Mouse (Mus musculus): ENCODE measurements around the gene Keap1. TPM values are rescaled to one million over a fixed set of nuclear protein-coding genes. Genes with fewer than 3 reads are reported as not detected.

Keap1 gene
- polyA plus RNA-seq, 1 experiment from 2014 or later: 49.7 TPM

- POLR2A ChIA-PET: no interaction called here
Observed at GRCm38 (mm10) chr9:21219820-21220219, 19.3 kb downstream of the Keap1 start.

GRCm38 (mm10) chr9:21216050-21216841 lies 22.9 kb downstream of the Keap1 start:
- CTCF ChIA-PET: no interaction called here
- in situ Hi-C loops (cut with MboI; ENCODE audit: low pct_unique_long_range_greater_than_20kb): no loop called here
- POLR2A ChIA-PET: no interaction called here
- no peaks in the 10 kb centered on the region for H3K27me3 ChIP-seq
- DNase-seq (ENCODE audit: low read depth, low spot score) (no peak), ATAC-seq (no peak)
- no peak for TF ChIP-seq CTCF (IDR thresholded peaks at IDR 0.05)

More at GRCm38 (mm10) chr9:21219820-21220219, 19.3 kb downstream of the Keap1 start:
- no peaks in the 10 kb centered on the region for H3K27me3 ChIP-seq
- in situ Hi-C loops (cut with MboI; ENCODE audit: low pct_unique_long_range_greater_than_20kb): no loop called here
- DNase-seq (ENCODE audit: low read depth, low spot score) (no peak), ATAC-seq (no peak)
- CTCF ChIA-PET: interaction anchor here (0.7 to 2.7 kb wide), 20 partner anchors 9 to 102 kb away, joined by 3 to 14 read pairs (median 4); no protein-coding TSS in a partner anchor
- TF ChIP-seq CTCF (IDR thresholded peaks at IDR 0.05): no peak

GRCm38 (mm10) chr9:21213617-21214190 lies 25.5 kb downstream of the Keap1 start:
- DNase-seq (ENCODE audit: low read depth, low spot score) (no peak), ATAC-seq (no peak)
- in situ Hi-C loops (cut with MboI; ENCODE audit: low pct_unique_long_range_greater_than_20kb): no loop called here
- no peak for TF ChIP-seq CTCF (IDR thresholded peaks at IDR 0.05)
- ChIA-PET CTCF (no interaction called here), POLR2A (no interaction called here)
- H3K27me3 ChIP-seq: no peaks in the 10 kb centered on the region

GRCm38 (mm10) chr9:21211624-21212023 lies 27.5 kb downstream of the Keap1 start:
- no peak for TF ChIP-seq CTCF (IDR thresholded peaks at IDR 0.05)
- ATAC-seq: no peak
- no peak for DNase-seq (ENCODE audit: low read depth, low spot score)
- ChIA-PET POLR2A (no interaction called here), CTCF (no interaction called here)
- H3K27me3 ChIP-seq: no peaks in the 10 kb centered on the region
- in situ Hi-C loops (cut with MboI; ENCODE audit: low pct_unique_long_range_greater_than_20kb): no loop called here

- POLR2A ChIA-PET: no interaction called here
- DNase-seq (ENCODE audit: low read depth, low spot score) (no peak), ATAC-seq (no peak)
- in situ Hi-C loops (cut with MboI; ENCODE audit: low pct_unique_long_range_greater_than_20kb): no loop called here
- CTCF ChIA-PET: interaction anchor here (1.6 kb wide), 1 partner anchor 10 kb away, joined by 7 read pairs; no protein-coding TSS in a partner anchor
- no peaks in the 10 kb centered on the region for H3K27me3 ChIP-seq
- no peak for TF ChIP-seq CTCF (IDR thresholded peaks at IDR 0.05)
Observed at GRCm38 (mm10) chr9:21210821-21211220, 28.3 kb downstream of the Keap1 start.

- no peak for TF ChIP-seq CTCF (IDR thresholded peaks at IDR 0.05)
- ChIA-PET POLR2A (no interaction called here), CTCF (no interaction called here)
- no peaks in the 10 kb centered on the region for H3K27me3 ChIP-seq
- ATAC-seq (no peak), DNase-seq (ENCODE audit: low read depth, low spot score) (no peak)
- in situ Hi-C loops (cut with MboI; ENCODE audit: low pct_unique_long_range_greater_than_20kb): no loop called here
Observed at GRCm38 (mm10) chr9:21208626-21209025, 30.5 kb downstream of the Keap1 start.

GRCm38 (mm10) chr9:21206848-21207247 lies 32.3 kb downstream of the Keap1 start:
- H3K27me3 ChIP-seq: no peaks in the 10 kb centered on the region
- CTCF ChIA-PET: interaction anchor here (2.4 kb wide), 1 partner anchor 14 kb away, joined by 9 read pairs; no protein-coding TSS in a partner anchor
- DNase-seq (ENCODE audit: low read depth, low spot score): no peak
- no peak for ATAC-seq
- TF ChIP-seq CTCF (IDR thresholded peaks at IDR 0.05): no peak
- POLR2A ChIA-PET: no interaction called here
- in situ Hi-C loops (cut with MboI; ENCODE audit: low pct_unique_long_range_greater_than_20kb): no loop called here

GRCm38 (mm10) chr9:21204528-21205272 lies 34.5 kb downstream of the Keap1 start:
- ATAC-seq: no peak
- CTCF ChIA-PET: interaction anchor here (2.1 kb wide), 1 partner anchor 16 kb away, joined by 7 read pairs; no protein-coding TSS in a partner anchor
- TF ChIP-seq CTCF (IDR thresholded peaks at IDR 0.05): no peak
- in situ Hi-C loops (cut with MboI; ENCODE audit: low pct_unique_long_range_greater_than_20kb): no loop called here
- no peak for DNase-seq (ENCODE audit: low read depth, low spot score)
- POLR2A ChIA-PET: no interaction called here
- no peaks in the 10 kb centered on the region for H3K27me3 ChIP-seq

GRCm38 (mm10) chr9:21204156-21204527 lies 35.0 kb downstream of the Keap1 start:
- no peak for DNase-seq (ENCODE audit: low read depth, low spot score)

GRCm38 (mm10) chr9:21198960-21199359 lies 40.2 kb downstream of the Keap1 start:
- ChIA-PET CTCF (no interaction called here), POLR2A (interaction anchor here (0.6 kb wide), 1 partner anchor 134 kb away, joined by 4 read pairs; no protein-coding TSS in a partner anchor)
- in situ Hi-C loops (cut with MboI; ENCODE audit: low pct_unique_long_range_greater_than_20kb): no loop called here
- TF ChIP-seq CTCF (IDR thresholded peaks at IDR 0.05): no peak
- no peak for ATAC-seq
- no peaks in the 10 kb centered on the region for H3K27me3 ChIP-seq
- DNase-seq (ENCODE audit: low read depth, low spot score): no peak

More at GRCm38 (mm10) chr9:21204156-21204527, 35.0 kb downstream of the Keap1 start:
- ChIA-PET POLR2A (no interaction called here), CTCF (interaction anchor here (1.2 to 2.1 kb wide), 2 partner anchors 16 to 19 kb away, joined by 3 to 7 read pairs; no protein-coding TSS in a partner anchor)
- no peaks in the 10 kb centered on the region for H3K27me3 ChIP-seq
- no peak for TF ChIP-seq CTCF (IDR thresholded peaks at IDR 0.05)
- no peak for ATAC-seq
- in situ Hi-C loops (cut with MboI; ENCODE audit: low pct_unique_long_range_greater_than_20kb): no loop called here

Measured in Patski (cell line).